In genomic region chr7:16172586-16173140, GRCm38 (mm10) we compare ENCODE assay signal across 17 mouse cellular contexts. TPM values are rescaled to one million over a fixed set of nuclear protein-coding genes. Genes with fewer than 3 reads are reported as not detected.
A peak's percentile ranks its signal among the peaks of the same experiment; 100 is the strongest.
DNase-seq lines count a peak whose midpoint lies in the region; ATAC-seq lines count a peak whose summit lies in the region.
"Had no signal": no experiment of that assay in that cellular context is flagged by ENCODE, and none has a peak within 500 bp of the region (broad histone marks: within the 10 kb centered on the region; RNA-seq: fewer than 3 reads in every experiment).

No protein-coding gene starts in this region.

- H3K27me3 ChIP-seq in embryonic facial prominence, embryonic 10.5 days (replicated peaks; ENCODE audit: low read depth, poor library complexity, severe bottlenecking), result no peaks in the 10 kb centered on the region
- H3K27me3 ChIP-seq in hindbrain, embryonic 14.5 days (ENCODE audit: control insufficient read depth, insufficient read depth, low read length), result no peaks in the 10 kb centered on the region
- H3K27me3 ChIP-seq in neural tube, embryonic 12.5 days (replicated peaks), result no peaks in the 10 kb centered on the region
- H3K27me3 ChIP-seq: lung, embryonic 15.5 days; stomach, embryonic 15.5 days had no signal

- WGBS in embryonic facial prominence, embryonic 10.5 days, result 41% methylated on average over 1 of the region's 1 CpGs
- WGBS in hindbrain, embryonic 14.5 days, result 32% methylated on average over 1 of the region's 1 CpGs
- 4% methylated on average over 1 of the region's 1 CpGs for WGBS in neural tube, embryonic 12.5 days

- DNase-seq in heart, adult 11 months, result peak; percentile 80
- no peak for DNase-seq in heart, postnatal 4 days
- DNase-seq in embryonic facial prominence, embryonic 10.5 days (ENCODE audit: low spot score), result no peak
- no peak for DNase-seq in hindbrain, embryonic 14.5 days (ENCODE audit: low spot score)
- no peak for DNase-seq in frontal cortex, postnatal 10 days (ENCODE audit: low spot score in 2 of 2)
- no peak for DNase-seq in right cerebral cortex, adult 18-20 months
- DNase-seq: gastrocnemius, postnatal 14 days; kidney, postnatal 14 days; thymus, postnatal 36 days had no signal

- H3K27ac ChIP-seq in embryonic facial prominence, embryonic 10.5 days (replicated peaks), result peak overlapping the region; percentile 87
- H3K27ac ChIP-seq in hindbrain, embryonic 14.5 days, result peak overlapping the region; percentile 80
- peak overlapping the region; percentile 92 for H3K27ac ChIP-seq in neural tube, embryonic 12.5 days
- H3K27ac ChIP-seq: limb, embryonic 15.5 days; lung, embryonic 15.5 days; stomach, embryonic 15.5 days had no signal

- H3K4me2 ChIP-seq in hindbrain, embryonic 14.5 days (replicated peaks), result 0 out of 2 replicates have a peak overlapping the region, but pooled peaks have one; percentile 7
- H3K4me2 ChIP-seq in neural tube, embryonic 12.5 days (replicated peaks), result peak overlapping the region; percentile 77
- H3K4me2 ChIP-seq: heart, embryonic 11.5 days; limb, embryonic 15.5 days; lung, embryonic 15.5 days; stomach, embryonic 15.5 days had no signal

- ATAC-seq in hindbrain, embryonic 14.5 days (ENCODE audit: low FRiP score), result no peak
- ATAC-seq in neural tube, embryonic 12.5 days (ENCODE audit: low FRiP score, low read depth), result peak; percentile 31
- ATAC-seq: inflammation-experienced regulatory T-cells, adult 6 months had no signal

- H3K36me3 ChIP-seq in embryonic facial prominence, embryonic 10.5 days (replicated peaks), result no peaks in the 10 kb centered on the region; the same call in 1 of the 2 replicates
- H3K36me3 ChIP-seq in hindbrain, embryonic 14.5 days (replicated peaks; ENCODE audit: control insufficient read depth, insufficient read depth), result peaks cover 6% of the 10 kb centered on the region
- H3K36me3 ChIP-seq in neural tube, embryonic 12.5 days, result peaks cover 6% of the 10 kb centered on the region
- H3K36me3 ChIP-seq: limb, embryonic 15.5 days; lung, embryonic 15.5 days; stomach, embryonic 15.5 days had no signal

- peaks cover 48% of the 10 kb centered on the region for H3K4me1 ChIP-seq in embryonic facial prominence, embryonic 10.5 days
- H3K4me1 ChIP-seq in hindbrain, embryonic 14.5 days (replicated peaks; ENCODE audit: control insufficient read depth, insufficient read depth, low read length), result peaks cover 26% of the 10 kb centered on the region
- H3K4me1 ChIP-seq in neural tube, embryonic 12.5 days, result peaks cover 53% of the 10 kb centered on the region

- peak overlapping the region; percentile 76; the same call in 1 of the 2 replicates for H3K9ac ChIP-seq in hindbrain, embryonic 14.5 days
- H3K9ac ChIP-seq in neural tube, embryonic 12.5 days, result peak overlapping the region; percentile 85; the same call in 1 of the 2 replicates
- H3K9ac ChIP-seq: limb, embryonic 15.5 days; lung, embryonic 15.5 days; stomach, embryonic 15.5 days had no signal

- H3K9me3 ChIP-seq in embryonic facial prominence, embryonic 10.5 days, result peaks cover 8% of the 10 kb centered on the region; the same call in 1 of the 2 replicates
- no peaks in the 10 kb centered on the region for H3K9me3 ChIP-seq in hindbrain, embryonic 14.5 days (ENCODE audit: control insufficient read depth, low read length)
- peaks cover 5% of the 10 kb centered on the region; the same call in 1 of the 2 replicates for H3K9me3 ChIP-seq in neural tube, embryonic 12.5 days
- H3K9me3 ChIP-seq: limb, embryonic 15.5 days; lung, embryonic 15.5 days; stomach, embryonic 15.5 days had no signal

- H3K4me3 ChIP-seq in embryonic facial prominence, embryonic 10.5 days, result peak overlapping the region; percentile 78; the same call in 1 of the 2 replicates
- H3K4me3 ChIP-seq in hindbrain, embryonic 14.5 days (replicated peaks; ENCODE audit: low read length), result no peak overlapping the region
- H3K4me3 ChIP-seq in neural tube, embryonic 12.5 days, result no peak overlapping the region
- H3K4me3 ChIP-seq: erythroblast, embryonic 14.5 days; limb, embryonic 15.5 days; lung, embryonic 15.5 days; megakaryocyte, embryonic 14.5 days; stomach, embryonic 15.5 days had no signal

RNA-seq across cellular contexts. Expression of gene Meis3, which starts 2.2 kb away (rescaled TPM):
- 1 to 10 TPM; 8.6 to 9.4 TPM for total RNA-seq in heart, postnatal 4 days (2021)
- 55.5 and 67.7 TPM in 2 replicates for polyA plus RNA-seq in embryonic facial prominence, embryonic 10.5 days (2016; fragmentation: Nextera tagmentation; extraction: Ambion mirVana)
- polyA plus RNA-seq in hindbrain, embryonic 14.5 days (2014; fragmentation: Nextera tagmentation; extraction: Ambion mirVana), result 98.4 and 121 TPM in 2 replicates
- 194 and 205 TPM in 2 replicates for polyA plus RNA-seq in neural tube, embryonic 12.5 days (2016; fragmentation: Nextera tagmentation; extraction: Ambion mirVana)

RNA-seq across cellular contexts. Expression of gene Slc8a2, which starts 43.0 kb away (rescaled TPM):
- 1 to 10 TPM; 2.0 TPM for total RNA-seq in heart, postnatal 4 days (2021)
- polyA plus RNA-seq in embryonic facial prominence, embryonic 10.5 days (2016; fragmentation: Nextera tagmentation; extraction: Ambion mirVana), result 0.16 and 0.20 TPM in 2 replicates
- polyA plus RNA-seq in hindbrain, embryonic 14.5 days (2014; fragmentation: Nextera tagmentation; extraction: Ambion mirVana), result 0.95 and 1.4 TPM in 2 replicates
- polyA plus RNA-seq in neural tube, embryonic 12.5 days (2016; fragmentation: Nextera tagmentation; extraction: Ambion mirVana), result 1.2 and 1.8 TPM in 2 replicates
- polyA plus RNA-seq: erythroblast, embryonic 14.5 days; inflammation-experienced regulatory T-cells, adult 6 months had no signal

RNA-seq across cellular contexts. Expression of gene Dhx34, which starts 49.2 kb away (rescaled TPM):
- total RNA-seq in heart, postnatal 4 days (2021), result 10 to 100 TPM in 1 of 2 experiments, 1 to 10 TPM in 1; 9.5 to 11.0 TPM
- 19.0 and 20.1 TPM in 2 replicates for polyA plus RNA-seq in embryonic facial prominence, embryonic 10.5 days (2016; fragmentation: Nextera tagmentation; extraction: Ambion mirVana)
- polyA plus RNA-seq in hindbrain, embryonic 14.5 days (2014; fragmentation: Nextera tagmentation; extraction: Ambion mirVana), result 7.8 and 9.9 TPM in 2 replicates
- polyA plus RNA-seq in neural tube, embryonic 12.5 days (2016; fragmentation: Nextera tagmentation; extraction: Ambion mirVana), result 14.9 and 16.5 TPM in 2 replicates

RNA-seq across cellular contexts. Expression of gene Kptn, which starts 53.0 kb away (rescaled TPM):
- total RNA-seq in heart, postnatal 4 days (2021), result 10 to 100 TPM; 23.8 to 25.9 TPM
- 25.8 and 26.7 TPM in 2 replicates for polyA plus RNA-seq in embryonic facial prominence, embryonic 10.5 days (2016; fragmentation: Nextera tagmentation; extraction: Ambion mirVana)
- 34.8 and 37.1 TPM in 2 replicates for polyA plus RNA-seq in hindbrain, embryonic 14.5 days (2014; fragmentation: Nextera tagmentation; extraction: Ambion mirVana)
- 29.6 and 32.9 TPM in 2 replicates for polyA plus RNA-seq in neural tube, embryonic 12.5 days (2016; fragmentation: Nextera tagmentation; extraction: Ambion mirVana)
